Mouse (Mus musculus) Patski (cell line): ENCODE measurements around the gene Aip. TPM values are rescaled to one million over a fixed set of nuclear protein-coding genes. Genes with fewer than 3 reads are reported as not detected.

Experiments used
- ATAC-seq: fragments of 100-300 bp; one replicate; pipeline ENCODE4 v1.8.0; 2021
- CTCF ChIA-PET: fragments of 350-600 bp; sonication (Branson Sonifier 250); formaldehyde crosslinking; loops from one replicate; lab custom pipeline; 2022; ENCODE audit warnings: inconsistent platforms; lab: Charles Lee
- POLR2A ChIA-PET: fragments of 350-600 bp; sonication (Branson Sonifier 250); formaldehyde crosslinking; loops from one replicate; lab custom pipeline; 2022; ENCODE audit warnings: antibody characterized with exemption, inconsistent platforms; lab: Charles Lee
- DNase-seq: peaks from one replicate; pipeline ENCODE4 v3.0.0-alpha.2; 2011; ENCODE audit warnings: low read depth, low spot score
- H3K27me3 ChIP-seq: fragments of 371-371 bp; one replicate; pipeline ENCODE4 v1.5.1; 2021
- CTCF ChIP-seq: fragments of 100-300 bp; IDR thresholded peaks from one replicate; pipeline ENCODE4 v1.5.1; 2021
- in situ Hi-C: fragments of 300-500 bp; cut with MboI; formaldehyde crosslinking; loops from 3 replicates; pipeline ENCODE4 v1.11.1; 2018; ENCODE audit warnings: low pct_unique_long_range_greater_than_20kb, mixed read lengths
- polyA plus RNA-seq: library from polyadenylated mRNA; unstranded; gene quantifications from one replicate; pipeline ENCODE4 v1.2.3, GENCODE M21; 2021

Aip gene
- polyA plus RNA-seq, 1 experiment from 2014 or later = 149 TPM

DNA sequence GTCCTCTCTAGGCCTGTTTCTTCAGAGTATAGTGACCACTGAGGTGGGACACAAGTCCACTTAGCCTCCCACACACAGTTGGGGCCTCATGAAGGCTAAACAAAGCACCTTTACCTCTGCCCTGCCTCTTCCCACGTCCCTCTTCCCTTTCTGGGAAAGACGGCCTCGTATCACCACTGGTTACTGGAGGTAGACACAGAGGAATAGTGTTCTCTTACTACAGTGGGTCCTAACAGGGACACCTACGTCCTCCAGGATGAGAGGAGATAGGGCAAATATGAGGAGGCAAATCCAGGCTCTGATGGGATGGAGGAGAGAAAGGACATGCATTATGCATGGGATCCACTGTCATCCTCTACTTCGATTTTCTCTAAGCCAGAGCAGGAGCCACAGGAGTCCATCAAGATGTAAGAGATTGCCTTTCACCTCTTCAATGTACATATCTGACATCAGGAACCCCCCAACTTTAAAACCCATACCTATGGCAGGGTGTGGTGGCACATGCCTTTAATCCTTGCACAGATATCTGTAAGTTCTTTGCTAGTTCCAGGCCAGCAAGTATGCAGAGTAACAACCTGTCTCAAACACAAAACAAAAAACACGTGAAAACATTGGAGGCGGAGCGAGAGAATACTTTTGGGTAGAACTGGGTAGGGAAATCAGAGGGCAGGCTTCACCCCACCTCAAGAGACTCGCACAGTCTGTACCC lies 22.3 kb upstream of the Aip start:
- TF ChIP-seq CTCF = no peak
- ChIA-PET POLR2A (interaction anchor here (1.0 to 1.8 kb wide), 2 partner anchors 9 to 18 kb away, joined by 4 read pairs; partner anchors contain the start of gene Gpr152), CTCF (interaction anchor here (1.0 to 1.3 kb wide), 2 partner anchors 11 to 21 kb away, joined by 3 to 5 read pairs; no protein-coding TSS in a partner anchor)
- no peak for ATAC-seq
- no peak for DNase-seq
- H3K27me3 ChIP-seq = no peaks in the 10 kb centered on the region
- in situ Hi-C loops = no loop called here

- in situ Hi-C loops = no loop called here
- ATAC-seq = no peak
- H3K27me3 ChIP-seq = no peaks in the 10 kb centered on the region
- POLR2A ChIA-PET = interaction anchor here (1.0 kb wide), 1 partner anchor 8 kb away, joined by 4 read pairs; the partner anchor contains the start of gene Gpr152
- no peak for TF ChIP-seq CTCF
- DNase-seq = no peak
- CTCF ChIA-PET = interaction anchor here (1.0 kb wide), 2 partner anchors 11 to 20 kb away, joined by 3 read pairs; no protein-coding TSS in a partner anchor
These were observed 21.4 kb upstream of the Aip start for GRCm38 (mm10) chr19:4147022-4147405.

DNA sequence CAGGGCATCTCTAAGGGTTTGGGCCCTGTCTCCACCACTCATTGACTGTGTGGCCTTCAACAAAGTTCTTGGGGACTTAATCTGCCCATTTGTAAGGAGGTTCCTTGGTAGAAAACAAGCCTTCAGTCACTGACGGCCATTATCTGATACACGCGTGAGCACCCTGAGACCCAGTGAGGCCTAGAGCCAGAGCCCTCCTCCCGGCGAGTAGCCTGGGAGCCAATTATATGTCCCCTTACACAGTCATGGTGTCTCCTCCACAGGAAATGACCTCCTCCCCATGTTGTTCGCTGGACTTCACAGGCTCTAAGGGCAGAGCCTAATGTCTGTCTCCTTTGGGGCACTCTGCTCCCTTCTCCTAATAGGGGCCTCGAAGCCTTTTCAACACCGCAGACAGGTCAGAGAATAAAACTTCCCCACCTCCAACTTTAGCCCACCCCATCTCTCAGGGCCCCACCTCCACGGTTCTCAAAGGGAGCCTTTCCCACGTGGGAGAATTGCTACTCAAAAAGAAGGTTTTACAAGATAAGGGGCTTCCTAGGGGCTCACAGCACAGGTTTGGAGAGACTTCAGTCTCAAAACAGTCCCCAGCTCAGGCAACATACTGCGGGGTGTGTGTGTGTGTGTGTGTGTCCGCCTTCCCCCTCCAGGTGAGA lies 20.8 kb upstream of the Aip start:
- TF ChIP-seq CTCF = no peak
- in situ Hi-C loops = no loop called here
- ChIA-PET POLR2A (interaction anchor here (1.0 kb wide), 2 partner anchors 8 to 20 kb away, joined by 3 to 4 read pairs; partner anchors contain the start of gene Gpr152), CTCF (interaction anchor here (1.0 kb wide), 2 partner anchors 10 to 20 kb away, joined by 3 read pairs; no protein-coding TSS in a partner anchor)
- no peaks in the 10 kb centered on the region for H3K27me3 ChIP-seq
- DNase-seq = no peak
- ATAC-seq = no peak

- ATAC-seq (no peak), DNase-seq (no peak)
- no peak for TF ChIP-seq CTCF
- CTCF ChIA-PET = interaction anchor here (1.0 kb wide), 1 partner anchor 21 kb away, joined by 3 read pairs; no protein-coding TSS in a partner anchor
- no peaks in the 10 kb centered on the region for H3K27me3 ChIP-seq
- in situ Hi-C loops = no loop called here
- POLR2A ChIA-PET = interaction anchor here (1.0 kb wide), 1 partner anchor 20 kb away, joined by 3 read pairs; no protein-coding TSS in a partner anchor
These were observed 20.3 kb upstream of the Aip start for GRCm38 (mm10) chr19:4145936-4146335.

DNA sequence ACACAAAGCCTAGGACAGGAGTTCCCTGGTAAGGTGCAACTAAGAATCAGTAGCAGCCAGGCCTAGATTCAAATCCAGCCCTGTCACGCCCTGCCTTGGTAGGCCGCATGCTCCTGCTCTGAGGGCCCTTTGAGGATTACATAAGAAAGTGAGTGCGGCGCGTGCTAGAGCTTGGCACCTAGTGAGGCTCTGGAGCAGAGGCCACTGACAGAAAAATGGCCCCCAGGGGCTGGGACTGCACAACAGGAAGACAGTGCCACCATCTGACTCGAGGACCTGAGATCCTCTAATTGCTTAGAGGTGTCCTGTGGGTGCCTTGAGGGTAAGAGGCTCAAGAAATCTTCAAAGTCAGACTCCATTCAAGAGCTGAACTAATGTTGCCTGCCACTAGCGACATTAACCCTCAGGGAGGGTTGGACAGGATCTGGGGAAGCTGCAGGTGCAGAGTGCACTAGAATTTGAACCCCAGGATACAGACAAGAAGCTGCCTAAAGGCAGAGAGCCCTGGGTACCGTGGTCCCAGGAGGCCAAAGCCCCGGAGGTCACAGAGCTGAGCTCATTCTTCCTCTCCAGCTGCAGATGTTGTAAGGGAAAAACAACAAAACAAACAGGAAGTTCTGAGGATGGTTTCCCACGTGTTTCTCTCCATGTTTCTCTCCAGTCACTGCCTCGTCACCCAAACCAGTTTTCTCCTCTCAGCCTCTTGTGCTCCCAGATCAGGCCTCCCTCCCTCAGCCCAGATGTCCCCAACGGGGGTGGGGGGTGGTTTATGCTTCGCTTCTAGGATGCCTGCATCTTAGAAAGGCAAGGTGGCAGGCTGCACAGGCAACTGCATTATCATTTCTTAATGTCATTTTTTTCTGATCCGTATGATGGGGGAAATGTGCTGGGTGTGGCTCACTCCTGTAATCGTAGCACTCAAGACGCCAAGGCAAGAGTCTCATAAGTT lies 19.2 kb upstream of the Aip start:
- DNase-seq = no peak
- POLR2A ChIA-PET = no interaction called here
- H3K27me3 ChIP-seq = no peaks in the 10 kb centered on the region
- in situ Hi-C loops = no loop called here
- CTCF ChIA-PET = no interaction called here
- ATAC-seq = no peak
- no peak for TF ChIP-seq CTCF

DNA sequence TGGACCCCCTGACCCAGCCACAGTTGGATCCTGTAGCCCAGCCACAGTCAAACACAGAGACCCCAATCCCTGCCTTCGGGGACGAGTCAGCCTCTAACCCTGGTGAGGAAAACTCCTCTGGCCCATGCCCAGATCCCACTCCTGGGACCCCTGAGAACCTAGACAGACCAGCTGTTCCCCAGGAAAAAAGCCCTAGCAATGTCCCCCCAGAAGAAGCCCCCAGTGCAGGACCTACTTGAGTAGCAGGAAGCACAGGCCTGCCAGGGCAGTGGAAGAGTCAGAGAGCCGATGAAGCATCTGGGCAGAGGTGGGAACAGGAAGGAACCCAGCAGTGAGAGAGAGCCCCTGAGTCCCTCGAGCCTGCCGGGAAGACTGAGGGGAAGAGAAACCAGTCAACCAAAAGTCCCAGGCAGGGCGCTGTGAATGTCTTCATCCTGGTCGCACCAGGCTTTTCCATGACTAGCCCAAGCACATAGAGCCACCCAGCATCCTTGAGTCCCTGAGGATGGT lies 18.2 kb upstream of the Aip start, which contains the start of gene Cabp4:
Cabp4 (minus strand) TSS at position 275 of the 510 bp plus-strand sequence.
- no peaks in the 10 kb centered on the region for H3K27me3 ChIP-seq
- in situ Hi-C loops = no loop called here
- CTCF ChIA-PET = interaction anchor here (1.5 kb wide), 1 partner anchor 19 kb away, joined by 7 read pairs; the partner anchor contains the start of gene Aip
- POLR2A ChIA-PET = no interaction called here
- TF ChIP-seq CTCF = no peak
- ATAC-seq (no peak), DNase-seq (no peak)

DNA sequence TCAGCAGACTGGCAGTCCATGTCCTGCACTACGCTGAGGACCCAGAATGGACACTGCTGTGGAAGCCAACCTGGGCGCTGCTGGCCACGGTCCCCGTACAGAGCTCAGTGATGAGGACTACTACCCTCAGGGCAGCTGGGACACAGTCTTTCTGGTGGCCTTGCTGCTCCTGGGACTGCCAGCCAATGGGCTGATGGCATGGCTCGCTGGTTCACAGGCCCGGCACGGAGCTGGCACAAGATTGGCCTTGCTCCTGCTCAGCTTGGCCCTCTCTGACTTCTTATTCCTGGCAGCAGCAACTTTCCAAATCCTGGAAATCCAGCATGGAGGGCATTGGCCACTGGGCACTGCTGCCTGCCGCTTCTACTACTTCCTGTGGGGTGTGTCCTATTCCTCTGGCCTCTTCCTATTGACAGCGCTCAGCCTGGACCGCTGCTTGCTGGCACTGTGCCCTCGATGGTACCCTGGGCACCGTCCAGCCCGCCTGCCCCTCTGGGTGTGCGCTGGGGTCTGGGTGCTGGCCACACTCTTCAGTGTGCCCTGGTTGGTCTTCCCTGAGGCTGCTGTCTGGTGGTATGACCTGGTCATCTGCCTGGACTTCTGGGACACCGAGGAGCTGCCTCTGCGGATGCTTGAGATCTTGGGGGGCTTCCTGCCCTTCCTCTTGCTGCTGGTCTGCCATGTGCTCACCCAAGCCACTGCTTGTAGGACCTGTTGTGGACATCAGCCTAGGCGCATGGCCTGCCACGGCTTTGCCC lies 16.9 kb upstream of the Aip start:
- in situ Hi-C loops = no loop called here
- no peaks in the 10 kb centered on the region for H3K27me3 ChIP-seq
- CTCF ChIA-PET = interaction anchor here (1.2 to 1.7 kb wide), 3 partner anchors 10 to 19 kb away, joined by 3 to 7 read pairs (median 3); partner anchors contain the start of gene Aip
- POLR2A ChIA-PET = interaction anchor here (0.6 kb wide), 1 partner anchor 113 kb away, joined by 3 read pairs; no protein-coding TSS in a partner anchor
- TF ChIP-seq CTCF = no peak
- ATAC-seq (no peak), DNase-seq (no peak)

- in situ Hi-C loops = no loop called here
- TF ChIP-seq CTCF = no peak
- ATAC-seq (no peak), DNase-seq (no peak)
- H3K27me3 ChIP-seq = no peaks in the 10 kb centered on the region
- CTCF ChIA-PET = interaction anchor here (1.2 to 1.5 kb wide), 2 partner anchors 14 to 20 kb away, joined by 3 read pairs; no protein-coding TSS in a partner anchor
- POLR2A ChIA-PET = interaction anchor here (0.6 kb wide), 1 partner anchor 21 kb away, joined by 3 read pairs; no protein-coding TSS in a partner anchor
These were observed 14.5 kb upstream of the Aip start for GRCm38 (mm10) chr19:4140147-4140546.

- ATAC-seq (no peak), DNase-seq (no peak)
- CTCF ChIA-PET = no interaction called here
- TF ChIP-seq CTCF = no peak
- in situ Hi-C loops = no loop called here
- POLR2A ChIA-PET = interaction anchor here (0.6 to 1.6 kb wide), 2 partner anchors 8 to 21 kb away, joined by 3 to 4 read pairs; no protein-coding TSS in a partner anchor
- no peaks in the 10 kb centered on the region for H3K27me3 ChIP-seq
These were observed 13.8 kb upstream of the Aip start, which contains the start of gene Gpr152 for GRCm38 (mm10) chr19:4139446-4139845. TSS of gene Gpr152 (plus strand) at chr19:4139787.
